Comparison of ENCODE assay signal across 7 mouse cellular contexts in the genomic region with DNA sequence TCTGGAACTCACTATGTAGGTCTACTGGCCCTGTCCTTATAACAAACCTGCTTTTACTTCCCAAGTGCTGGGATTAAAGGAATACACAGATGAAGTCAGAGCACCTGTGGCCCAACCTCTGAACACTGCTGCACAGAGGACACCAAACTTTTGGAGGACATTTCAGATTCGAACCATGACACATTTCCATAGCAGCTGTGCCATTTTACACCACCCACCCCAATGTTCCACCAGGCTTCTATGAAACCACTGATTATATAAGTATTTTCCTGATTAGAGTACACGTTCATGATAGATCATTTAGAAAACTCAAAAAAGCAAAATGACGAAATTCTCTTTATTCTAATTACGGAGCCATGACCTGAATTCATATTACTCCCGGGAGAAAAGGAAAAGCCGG. TPM values are rescaled to one million over a fixed set of nuclear protein-coding genes. Genes with fewer than 3 reads are reported as not detected.
DNase-seq lines count a peak whose midpoint lies in the region; ATAC-seq and TF ChIP-seq lines count a peak whose summit lies in the region.

No protein-coding gene starts in this region.

- H3K27ac ChIP-seq in liver, adult 2 months (replicated peaks; ENCODE audit: insufficient read depth, low read depth, low read length): peak overlapping the region; percentile 91
- H3K27ac ChIP-seq in embryonic facial prominence, embryonic 11.5 days (replicated peaks; ENCODE audit: low read depth, low read length): 0 out of 2 replicates have a peak overlapping the region, but pooled peaks have one; percentile 88
- H3K27ac ChIP-seq in hindbrain, embryonic 13.5 days: peak overlapping the region; percentile 79
- H3K27ac ChIP-seq in midbrain, embryonic 10.5 days (replicated peaks): peak overlapping the region; percentile 96

- ATAC-seq in embryonic facial prominence, embryonic 11.5 days (replicated peaks; ENCODE audit: insufficient number of reproducible peaks, low FRiP score, low TSS enrichment, low read depth): no peak
- ATAC-seq in hindbrain, embryonic 13.5 days (ENCODE audit: low FRiP score): no peak

- no peak for DNase-seq in liver, adult 2 months (ENCODE audit: extremely low read depth, low read depth, low spot score)
- no peak for DNase-seq in liver
- no peak for DNase-seq in embryonic facial prominence, embryonic 11.5 days (ENCODE audit: low spot score)
- no peak for DNase-seq in midbrain, embryonic 10.5 days (ENCODE audit: low spot score)
- no peak for DNase-seq in urinary bladder, adult 2 months (ENCODE audit: low spot score)
- no peak for DNase-seq in gastrocnemius, postnatal 10 days

- H3K4me3 ChIP-seq in liver, adult 2 months (ENCODE audit: insufficient read depth, low read depth, low read length): no peak overlapping the region
- peak overlapping the region; percentile 85 for H3K4me3 ChIP-seq in embryonic facial prominence, embryonic 11.5 days (ENCODE audit: low read depth, low read length)
- peak overlapping the region; percentile 83 for H3K4me3 ChIP-seq in hindbrain, embryonic 13.5 days
- H3K4me3 ChIP-seq in midbrain, embryonic 10.5 days: peak overlapping the region; percentile 90

- peaks cover 4% of the 10 kb centered on the region for H3K4me1 ChIP-seq in liver, adult 2 months (ENCODE audit: control insufficient read depth, insufficient read depth, low read length)
- H3K4me1 ChIP-seq in embryonic facial prominence, embryonic 11.5 days (ENCODE audit: control insufficient read depth, insufficient read depth, low read length): no peaks in the 10 kb centered on the region
- peaks cover 22% of the 10 kb centered on the region for H3K4me1 ChIP-seq in hindbrain, embryonic 13.5 days (replicated peaks)
- H3K4me1 ChIP-seq in midbrain, embryonic 10.5 days: peaks cover 28% of the 10 kb centered on the region

- no peaks in the 10 kb centered on the region for H3K27me3 ChIP-seq in liver, adult 2 months (ENCODE audit: control insufficient read depth, insufficient read depth, low read length)
- H3K27me3 ChIP-seq in embryonic facial prominence, embryonic 11.5 days (ENCODE audit: control insufficient read depth, insufficient read depth, low read length): no peaks in the 10 kb centered on the region
- no peaks in the 10 kb centered on the region for H3K27me3 ChIP-seq in hindbrain, embryonic 13.5 days
- no peaks in the 10 kb centered on the region for H3K27me3 ChIP-seq in midbrain, embryonic 10.5 days (ENCODE audit: low read depth, poor library complexity, severe bottlenecking)

- peak overlapping the region; percentile 48 for H3K4me2 ChIP-seq in embryonic facial prominence, embryonic 11.5 days (ENCODE audit: low read depth, low read length)
- H3K4me2 ChIP-seq in hindbrain, embryonic 13.5 days: peak overlapping the region; percentile 91

- peak overlapping the region; percentile 61; the same call in 1 of the 2 replicates for H3K9ac ChIP-seq in liver, adult 2 months (ENCODE audit: low read depth, low read length)
- H3K9ac ChIP-seq in embryonic facial prominence, embryonic 11.5 days (replicated peaks; ENCODE audit: low read length): peak overlapping the region; percentile 51; the same call in 1 of the 2 replicates
- H3K9ac ChIP-seq in hindbrain, embryonic 13.5 days: peak overlapping the region; percentile 73

- H3K79me2 ChIP-seq in liver, adult 2 months (ENCODE audit: control insufficient read depth, insufficient read depth, low read length): peaks cover 2% of the 10 kb centered on the region; the same call in 1 of the 2 replicates

- 3% methylated on average over 6 of the region's 6 CpGs for WGBS in liver, adult 2 months
- 59% methylated on average over 6 of the region's 6 CpGs for WGBS in embryonic facial prominence, embryonic 11.5 days
- WGBS in hindbrain, embryonic 13.5 days: 66% methylated on average over 6 of the region's 6 CpGs
- 79% methylated on average over 6 of the region's 6 CpGs for WGBS in midbrain, embryonic 10.5 days

- H3K36me3 ChIP-seq in liver, adult 2 months (ENCODE audit: control insufficient read depth, insufficient read depth, low read length): no peaks in the 10 kb centered on the region
- no peaks in the 10 kb centered on the region; the same call in none of the 2 replicates for H3K36me3 ChIP-seq in embryonic facial prominence, embryonic 11.5 days (replicated peaks; ENCODE audit: control insufficient read depth, insufficient read depth, low read depth, low read length)
- no peaks in the 10 kb centered on the region for H3K36me3 ChIP-seq in hindbrain, embryonic 13.5 days
- H3K36me3 ChIP-seq in midbrain, embryonic 10.5 days: peaks cover 29% of the 10 kb centered on the region

- H3K9me3 ChIP-seq in embryonic facial prominence, embryonic 11.5 days (replicated peaks; ENCODE audit: control insufficient read depth, low read length): no peaks in the 10 kb centered on the region
- H3K9me3 ChIP-seq in hindbrain, embryonic 13.5 days: no peaks in the 10 kb centered on the region
- peaks cover under 1% of the 10 kb centered on the region; the same call in 1 of the 2 replicates for H3K9me3 ChIP-seq in midbrain, embryonic 10.5 days (replicated peaks)

- TF ChIP-seq POLR2A in liver, adult 2 months (IDR thresholded peaks at IDR 0.05; ENCODE audit: extremely low read depth, insufficient read depth, low read length): no peak

- TF ChIP-seq CTCF in liver, adult 2 months (IDR thresholded peaks at IDR 0.05; ENCODE audit: low read depth, low read length): no peak

RNA-seq across cellular contexts. Expression of gene Cenpa, which starts 0.6 kb away (rescaled TPM):
- 5.3 and 6.8 TPM in 2 replicates for total RNA-seq in liver, adult 2 months (2014; rRNA removed)
- polyA plus RNA-seq in liver, adult 2 months (2012; rRNA removed): 5.7 and 8.0 TPM in 2 replicates
- 435 and 450 TPM in 2 replicates for polyA plus RNA-seq in embryonic facial prominence, embryonic 11.5 days (2014; fragmentation: Nextera tagmentation; extraction: Ambion mirVana)
- polyA plus RNA-seq in hindbrain, embryonic 13.5 days (2015; fragmentation: Nextera tagmentation; extraction: Ambion mirVana): 61.6 and 69.1 TPM in 2 replicates
- polyA plus RNA-seq in midbrain, embryonic 10.5 days (2016; fragmentation: Nextera tagmentation; extraction: Ambion mirVana): 413 and 444 TPM in 2 replicates
- polyA plus RNA-seq in urinary bladder, adult 2 months (2012; rRNA removed): 7.9 and 9.9 TPM in 2 replicates
- 10 to 100 TPM; 16.7 to 17.2 TPM for total RNA-seq in gastrocnemius, postnatal 10 days (2021)

RNA-seq across cellular contexts. Expression of gene Slc35f6, which starts 18.2 kb away (rescaled TPM):
- total RNA-seq in liver, adult 2 months (2014; rRNA removed): 16.2 and 19.0 TPM in 2 replicates
- 44.3 and 55.4 TPM in 2 replicates for polyA plus RNA-seq in liver, adult 2 months (2012; rRNA removed)
- polyA plus RNA-seq in embryonic facial prominence, embryonic 11.5 days (2014; fragmentation: Nextera tagmentation; extraction: Ambion mirVana): 22.0 and 23.5 TPM in 2 replicates
- 29.9 and 30.7 TPM in 2 replicates for polyA plus RNA-seq in hindbrain, embryonic 13.5 days (2015; fragmentation: Nextera tagmentation; extraction: Ambion mirVana)
- 26.7 and 30.3 TPM in 2 replicates for polyA plus RNA-seq in midbrain, embryonic 10.5 days (2016; fragmentation: Nextera tagmentation; extraction: Ambion mirVana)
- polyA plus RNA-seq in urinary bladder, adult 2 months (2012; rRNA removed): 51.3 and 51.9 TPM in 2 replicates
- 10 to 100 TPM; 13.3 to 15.4 TPM for total RNA-seq in gastrocnemius, postnatal 10 days (2021)

RNA-seq across cellular contexts. Expression of gene Dpysl5, which starts 45.4 kb away (rescaled TPM):
- not detected in 2 replicates for total RNA-seq in liver, adult 2 months (2014; rRNA removed)
- polyA plus RNA-seq in liver, adult 2 months (2012; rRNA removed): 0.06 TPM in 2 replicates
- 17.6 and 22.2 TPM in 2 replicates for polyA plus RNA-seq in embryonic facial prominence, embryonic 11.5 days (2014; fragmentation: Nextera tagmentation; extraction: Ambion mirVana)
- 180 and 199 TPM in 2 replicates for polyA plus RNA-seq in hindbrain, embryonic 13.5 days (2015; fragmentation: Nextera tagmentation; extraction: Ambion mirVana)
- 90.7 and 126 TPM in 2 replicates for polyA plus RNA-seq in midbrain, embryonic 10.5 days (2016; fragmentation: Nextera tagmentation; extraction: Ambion mirVana)
- 0.28 and 0.35 TPM in 2 replicates for polyA plus RNA-seq in urinary bladder, adult 2 months (2012; rRNA removed)
- total RNA-seq in gastrocnemius, postnatal 10 days (2021): 1 to 10 TPM; 2.7 to 3.2 TPM

Comparison
In these comparisons a context has a peak if more than half of its experiments do, and no peak if none do; other contexts are left out.
1. RNA of gene Dpysl5, which starts 45.4 kb away (polyA plus RNA-seq): 180 to 199 TPM in hindbrain, embryonic 13.5 days, 90.7 to 126 TPM in midbrain, embryonic 10.5 days and 17.6 to 22.2 TPM in embryonic facial prominence, embryonic 11.5 days; 0.28 to 0.35 TPM in urinary bladder, adult 2 months and 0.06 TPM in liver, adult 2 months; every median in the first group is over 10 times any median in the second.
2. Peak in every context shown above with its lines, with median percentiles within 50 percentile points of each other: H3K27ac ChIP-seq and H3K9ac ChIP-seq.